Mouse (Mus musculus) forebrain, embryonic 13.5 days (tissue): ENCODE results near the gene Zfp52. TPM values are rescaled to one million over a fixed set of nuclear protein-coding genes. Genes with fewer than 3 reads are reported as not detected.

Experiments
- ATAC-seq: fragments of 200-750 bp; cut with Nextera tagmentation; 2 replicates; pipeline ENCODE4 v1.8.0; 2017
- H3K27ac ChIP-seq: fragments of 300-500 bp; sonication (generic); 2 replicates; pipeline ENCODE4 v1.5.1; 2015; ENCODE audit warnings: inconsistent platforms, mild to moderate bottlenecking, moderate library complexity
- H3K27me3 ChIP-seq: fragments of 300-500 bp; sonication (generic); 2 replicates; pipeline ENCODE4 v1.6.1; 2015; ENCODE audit warnings: mild to moderate bottlenecking, inconsistent platforms
- H3K36me3 ChIP-seq: fragments of 300-500 bp; sonication (generic); 2 replicates; pipeline ENCODE4 v1.6.1; 2015; ENCODE audit warnings: mild to moderate bottlenecking, inconsistent platforms; ENCODE audit not compliant: poor library complexity, severe bottlenecking
- H3K4me1 ChIP-seq: fragments of 300-500 bp; sonication (generic); 2 replicates; pipeline ENCODE4 v1.6.1; 2015; ENCODE audit warnings: inconsistent platforms
- H3K4me2 ChIP-seq: fragments of 300-500 bp; sonication (generic); 2 replicates; pipeline ENCODE4 v1.6.1; 2015; ENCODE audit warnings: inconsistent platforms, mild to moderate bottlenecking, moderate library complexity
- H3K4me3 ChIP-seq: fragments of 300-500 bp; sonication (generic); 2 replicates; pipeline ENCODE4 v1.5.1; 2015; ENCODE audit warnings: mild to moderate bottlenecking, inconsistent platforms
- H3K9ac ChIP-seq: fragments of 300-500 bp; sonication (generic); 2 replicates; pipeline ENCODE4 v1.6.1; 2015; ENCODE audit warnings: mild to moderate bottlenecking, inconsistent platforms
- H3K9me3 ChIP-seq: fragments of 300-500 bp; sonication (generic); replicated peaks from 2 replicates; pipeline ENCODE4 v1.6.1; 2016; ENCODE audit warnings: inconsistent platforms
- WGBS: fragments of 180-500 bp; shearing (Covaris S2); methylation state at CpG from one replicate; pipeline ENCODE4 v1.1.7; 2015; 5-methylcytosine and 5-hydroxymethylcytosine counted together
- polyA plus RNA-seq: library from polyadenylated mRNA; unstranded; fragments of >200 nt; fragmentation: Nextera tagmentation; extraction: Ambion mirVana; gene quantifications from 2 replicates; pipeline ENCODE4 v1.2.1, GENCODE M21; 2015

Gene Zfp52
- polyA plus RNA-seq, result 1.6 and 1.7 TPM in 2 replicates

- peak within 1 kb of the TSS; percentile 44 for H3K4me3 ChIP-seq
- peak within 1 kb of the TSS; percentile 66 for H3K9ac ChIP-seq
- H3K27me3 ChIP-seq, result no peaks in the 10 kb centered on the region
- H3K9me3 ChIP-seq, result no peaks in the 10 kb centered on the region
- no peak within 1 kb of the TSS for H3K27ac ChIP-seq
- WGBS, result 3% methylated on average over 21 of the region's 21 CpGs
- H3K4me1 ChIP-seq, result peaks cover 17% of the 10 kb centered on the region
- peak; percentile 42 for ATAC-seq
- H3K36me3 ChIP-seq, result no peaks in the 10 kb centered on the region
- peak within 1 kb of the TSS; percentile 73 for H3K4me2 ChIP-seq
Observed at GRCm38 (mm10) chr17:21535096-21536001, at the start of gene Zfp52. TSS of gene Zfp52 (plus strand) at chr17:21535539.

- H3K4me1 ChIP-seq, result peaks cover 13% of the 10 kb centered on the region
- H3K4me2 ChIP-seq, result peak within 1 kb of the TSS; percentile 76
- peak within 1 kb of the TSS; percentile 80 for H3K4me3 ChIP-seq
- H3K9me3 ChIP-seq, result no peaks in the 10 kb centered on the region
- H3K27me3 ChIP-seq, result no peaks in the 10 kb centered on the region
- ATAC-seq, result peak; percentile 99
- peak within 1 kb of the TSS; percentile 42; the same call in 1 of the 2 replicates for H3K27ac ChIP-seq
- H3K9ac ChIP-seq, result peak within 1 kb of the TSS; percentile 76
- H3K36me3 ChIP-seq, result peaks cover 4% of the 10 kb centered on the region
- WGBS, result 1% methylated on average over 34 of the region's 34 CpGs
Observed at GRCm38 (mm10) chr17:21488760-21489499, 46.4 kb upstream of the Zfp52 start, which contains the start of gene Zfp53. TSS of gene Zfp53 (plus strand) at chr17:21488998.

GRCm38 (mm10) chr17:21489500-21490001 is 45.8 kb upstream of the Zfp52 start:
- Histone ChIP-seq H3K9me3 (no peaks in the 10 kb centered on the region), H3K9ac (peak overlapping the region; percentile 76), H3K4me3 (peak overlapping the region; percentile 80), H3K36me3 (peaks cover 4% of the 10 kb centered on the region), H3K27me3 (no peaks in the 10 kb centered on the region), H3K27ac (no peak overlapping the region), H3K4me2 (peak overlapping the region; percentile 76), H3K4me1 (peaks cover 13% of the 10 kb centered on the region)
- no peak; the same call in 1 of the 2 replicates for ATAC-seq
- 22% methylated on average over 8 of the region's 8 CpGs for WGBS

- Histone ChIP-seq H3K36me3 (peaks cover 15% of the 10 kb centered on the region), H3K9me3 (0 out of 2 replicates have a peak, but pooled peaks cover under 1% of the 10 kb centered on the region), H3K4me3 (no peak overlapping the region), H3K27me3 (no peaks in the 10 kb centered on the region), H3K27ac (no peak overlapping the region), H3K4me2 (no peak overlapping the region), H3K9ac (no peak overlapping the region), H3K4me1 (no peaks in the 10 kb centered on the region)
- WGBS, result 81% methylated on average over 1 of the region's 1 CpGs
- ATAC-seq, result no peak
Observed at GRCm38 (mm10) chr17:21501365-21501764, 34.0 kb upstream of the Zfp52 start.

GRCm38 (mm10) chr17:21504524-21504923 is 30.8 kb upstream of the Zfp52 start:
- H3K27ac ChIP-seq, result no peak overlapping the region
- WGBS, result 98% methylated on average over 1 of the region's 1 CpGs
- H3K4me2 ChIP-seq, result no peak overlapping the region
- no peaks in the 10 kb centered on the region for H3K9me3 ChIP-seq
- H3K4me3 ChIP-seq, result no peak overlapping the region
- H3K9ac ChIP-seq, result no peak overlapping the region
- peaks cover 19% of the 10 kb centered on the region for H3K36me3 ChIP-seq
- H3K4me1 ChIP-seq, result no peaks in the 10 kb centered on the region
- ATAC-seq, result no peak
- H3K27me3 ChIP-seq, result no peaks in the 10 kb centered on the region

GRCm38 (mm10) chr17:21506258-21506657 is 29.1 kb upstream of the Zfp52 start:
- Histone ChIP-seq H3K4me1 (no peaks in the 10 kb centered on the region), H3K9ac (no peak overlapping the region), H3K4me3 (no peak overlapping the region), H3K9me3 (no peaks in the 10 kb centered on the region), H3K36me3 (peaks cover 19% of the 10 kb centered on the region), H3K27ac (no peak overlapping the region), H3K27me3 (no peaks in the 10 kb centered on the region), H3K4me2 (no peak overlapping the region)
- WGBS, result 93% methylated on average over 3 of the region's 3 CpGs
- ATAC-seq, result no peak

- Histone ChIP-seq H3K4me1 (no peaks in the 10 kb centered on the region), H3K27ac (no peak overlapping the region)
- ATAC-seq, result no peak
Observed at GRCm38 (mm10) chr17:21509756-21510155, 25.6 kb upstream of the Zfp52 start.

GRCm38 (mm10) chr17:21515403-21516105 is 19.8 kb upstream of the Zfp52 start:
- peak overlapping the region; percentile 55; the same call in 1 of the 2 replicates for H3K4me3 ChIP-seq
- no peaks in the 10 kb centered on the region for H3K36me3 ChIP-seq
- H3K27ac ChIP-seq, result no peak overlapping the region; the same call in 1 of the 2 replicates
- H3K27me3 ChIP-seq, result no peaks in the 10 kb centered on the region
- peak overlapping the region; percentile 64 for H3K9ac ChIP-seq
- peak overlapping the region; percentile 76 for H3K4me2 ChIP-seq
- H3K4me1 ChIP-seq, result peaks cover 13% of the 10 kb centered on the region
- ATAC-seq, result peak; percentile 60
- WGBS, result 1% methylated on average over 8 of the region's 8 CpGs
- H3K9me3 ChIP-seq, result no peaks in the 10 kb centered on the region

More at GRCm38 (mm10) chr17:21509756-21510155, 25.6 kb upstream of the Zfp52 start:
- H3K36me3 ChIP-seq, result peaks cover 19% of the 10 kb centered on the region
- no peaks in the 10 kb centered on the region for H3K27me3 ChIP-seq
- no peak overlapping the region for H3K4me3 ChIP-seq
- H3K4me2 ChIP-seq, result no peak overlapping the region
- no peaks in the 10 kb centered on the region for H3K9me3 ChIP-seq
- H3K9ac ChIP-seq, result no peak overlapping the region

GRCm38 (mm10) chr17:21516201-21517129 is 18.9 kb upstream of the Zfp52 start:
- under 1% methylated on average over 36 of the region's 37 CpGs for WGBS

GRCm38 (mm10) chr17:21517130-21517671 is 18.1 kb upstream of the Zfp52 start:
- H3K9ac ChIP-seq, result peak overlapping the region; percentile 64
- peak overlapping the region; percentile 76 for H3K4me2 ChIP-seq
- WGBS, result 40% methylated on average over 4 of the region's 4 CpGs
- no peaks in the 10 kb centered on the region for H3K36me3 ChIP-seq
- H3K9me3 ChIP-seq, result no peaks in the 10 kb centered on the region
- H3K4me1 ChIP-seq, result peaks cover 13% of the 10 kb centered on the region
- H3K27ac ChIP-seq, result peak overlapping the region; percentile 81
- peak overlapping the region; percentile 55 for H3K4me3 ChIP-seq
- ATAC-seq, result no peak; the same call in 1 of the 2 replicates
- no peaks in the 10 kb centered on the region for H3K27me3 ChIP-seq

More at GRCm38 (mm10) chr17:21516201-21517129, 18.9 kb upstream of the Zfp52 start:
- H3K4me3 ChIP-seq, result peak overlapping the region; percentile 55
- ATAC-seq, result peak; percentile 91
- H3K9ac ChIP-seq, result peak overlapping the region; percentile 64
- no peaks in the 10 kb centered on the region for H3K9me3 ChIP-seq
- H3K36me3 ChIP-seq, result no peaks in the 10 kb centered on the region
- peaks cover 13% of the 10 kb centered on the region for H3K4me1 ChIP-seq
- no peaks in the 10 kb centered on the region for H3K27me3 ChIP-seq
- peak overlapping the region; percentile 76 for H3K4me2 ChIP-seq
- peak overlapping the region; percentile 81 for H3K27ac ChIP-seq
